Mouse (Mus musculus): ENCODE results near the gene Ptpru.

GRCm38 (mm10) chr4:131771384-131771783 is 66.7 kb downstream of the Ptpru start:
- TF ChIP-seq CTCF (IDR thresholded peaks at IDR 0.05; ENCODE audit: extremely low read depth, insufficient read depth, insufficient read length, insufficient replicate concordance) (no peak), POLR2A (IDR thresholded peaks at IDR 0.05; ENCODE audit: low read depth, low read length) (no peak)
